Mouse (Mus musculus) liver, embryonic 12.5 days (tissue): ENCODE measurements around the gene Rexo2. TPM values are rescaled to one million over a fixed set of nuclear protein-coding genes. Genes with fewer than 3 reads are reported as not detected.
A peak's percentile ranks its signal among the peaks of the same experiment; 100 is the strongest.
"Not testable (repeated sequence)": the region's sequence is repeated elsewhere in the genome, so short reads cannot be mapped to it uniquely, and the experiment has no call there.

Experiments
- ATAC-seq: fragments of 200-750 bp; cut with Nextera tagmentation; 2 replicates; pipeline ENCODE4 v1.8.0; 2017; ENCODE audit warnings: moderate number of reproducible peaks, mild to moderate bottlenecking, moderate library complexity
- H3K27ac ChIP-seq: fragments of 300-500 bp; sonication (generic); 2 replicates; pipeline ENCODE4 v1.5.1; 2016; ENCODE audit warnings: mild to moderate bottlenecking
- H3K27me3 ChIP-seq: fragments of 300-500 bp; sonication (generic); replicated peaks from 2 replicates; pipeline ENCODE4 v1.6.1; 2016; ENCODE audit warnings: mild to moderate bottlenecking, moderate library complexity
- H3K36me3 ChIP-seq: fragments of 300-500 bp; sonication (generic); 2 replicates; pipeline ENCODE4 v1.6.1; 2016; ENCODE audit warnings: mild to moderate bottlenecking, moderate library complexity
- H3K4me1 ChIP-seq: fragments of 300-500 bp; sonication (generic); 2 replicates; pipeline ENCODE4 v1.6.1; 2016
- H3K4me2 ChIP-seq: fragments of 300-500 bp; sonication (generic); 2 replicates; pipeline ENCODE4 v1.6.1; 2016; ENCODE audit warnings: mild to moderate bottlenecking, moderate library complexity
- H3K4me3 ChIP-seq: fragments of 300-500 bp; sonication (generic); 2 replicates; pipeline ENCODE4 v1.5.1; 2016; ENCODE audit warnings: mild to moderate bottlenecking, moderate library complexity
- H3K9ac ChIP-seq: fragments of 300-500 bp; sonication (generic); 2 replicates; pipeline ENCODE4 v1.6.1; 2016; ENCODE audit warnings: mild to moderate bottlenecking, moderate library complexity
- H3K9me3 ChIP-seq: fragments of 300-500 bp; sonication (generic); replicated peaks from 2 replicates; pipeline ENCODE4 v1.6.1; 2016; ENCODE audit warnings: mild to moderate bottlenecking, moderate library complexity
- WGBS: fragments of 180-500 bp; shearing (Covaris S2); methylation state at CpG from one replicate; pipeline ENCODE4 v1.1.7; 2016; ENCODE audit not compliant: insufficient replicate concordance; 5-methylcytosine and 5-hydroxymethylcytosine counted together
- polyA plus RNA-seq: library from polyadenylated mRNA; unstranded; fragments of >200 nt; fragmentation: Nextera tagmentation; extraction: Ambion mirVana; gene quantifications from 2 replicates; pipeline ENCODE4 v1.2.1, GENCODE M21; 2016

Rexo2 gene
- polyA plus RNA-seq, 1 experiment from 2014 or later: 172 TPM

GRCm38 (mm10) chr9:48495548-48495932 lies 15.1 kb upstream of the Rexo2 start:
- 2% methylated on average over 34 of the region's 34 CpGs for WGBS

GRCm38 (mm10) chr9:48494817-48495547 lies 14.6 kb upstream of the Rexo2 start, which contains the start of the genes Rbm7 and Gm5617:
Gene Rbm7 (minus strand): TSS chr9:48495299.
Gene Gm5617 (plus strand): TSS chr9:48495442.
- Histone ChIP-seq H3K9ac (peak within 1 kb of the TSS; percentile 91), H3K4me3 (peak within 1 kb of the TSS; percentile 94), H3K4me1 (peaks cover 29% of the 10 kb centered on the region), H3K4me2 (peak within 1 kb of the TSS; percentile 85), H3K27me3 (0 out of 2 replicates have a peak, but pooled peaks cover 3% of the 10 kb centered on the region), H3K9me3 (no peaks in the 10 kb centered on the region), H3K36me3 (peaks cover 39% of the 10 kb centered on the region), H3K27ac (peak within 1 kb of the TSS; percentile 89)
- under 1% methylated on average over 72 of the region's 72 CpGs for WGBS
- ATAC-seq: peak; percentile 100

More at GRCm38 (mm10) chr9:48495548-48495932, 15.1 kb upstream of the Rexo2 start:
- Histone ChIP-seq H3K9ac (peak overlapping the region; percentile 91), H3K27ac (peak overlapping the region; percentile 89), H3K36me3 (peaks cover 34% of the 10 kb centered on the region), H3K9me3 (no peaks in the 10 kb centered on the region), H3K4me1 (peaks cover 29% of the 10 kb centered on the region), H3K4me3 (peak overlapping the region; percentile 94), H3K4me2 (peak overlapping the region; percentile 85), H3K27me3 (0 out of 2 replicates have a peak, but pooled peaks cover 3% of the 10 kb centered on the region)
- ATAC-seq: peak; percentile 60

- no peak for ATAC-seq
- H3K4me1 ChIP-seq: peaks cover 43% of the 10 kb centered on the region
- WGBS: 37% methylated on average over 20 of the region's 20 CpGs
- peak overlapping the region; percentile 73 for H3K27ac ChIP-seq
- H3K27me3 ChIP-seq: no peaks in the 10 kb centered on the region
- no peaks in the 10 kb centered on the region for H3K9me3 ChIP-seq
- H3K9ac ChIP-seq: peak overlapping the region; percentile 66
- peak overlapping the region; percentile 96 for H3K4me2 ChIP-seq
- H3K4me3 ChIP-seq: peak overlapping the region; percentile 84
- peaks cover 35% of the 10 kb centered on the region for H3K36me3 ChIP-seq
Measured at GRCm38 (mm10) chr9:48481214-48482134, 1.1 kb upstream of the Rexo2 start.

- peaks cover 36% of the 10 kb centered on the region for H3K36me3 ChIP-seq
- H3K4me1 ChIP-seq: peaks cover 50% of the 10 kb centered on the region
- peak overlapping the region; percentile 91 for H3K9ac ChIP-seq
- 4% methylated on average over 25 of the region's 25 CpGs for WGBS
- peak overlapping the region; percentile 76 for H3K27ac ChIP-seq
- peak overlapping the region; percentile 96 for H3K4me2 ChIP-seq
- peak overlapping the region; percentile 84 for H3K4me3 ChIP-seq
- peak; percentile 43 for ATAC-seq
- no peaks in the 10 kb centered on the region for H3K27me3 ChIP-seq
- no peaks in the 10 kb centered on the region for H3K9me3 ChIP-seq
Measured at GRCm38 (mm10) chr9:48479838-48480410, 499 bp downstream of the Rexo2 start.

GRCm38 (mm10) chr9:48478808-48479207 lies 1.6 kb downstream of the Rexo2 start:
- no peak for ATAC-seq
- H3K4me2 ChIP-seq: peak overlapping the region; percentile 96
- peaks cover 50% of the 10 kb centered on the region for H3K4me1 ChIP-seq
- no peak overlapping the region for H3K9ac ChIP-seq
- peaks cover 44% of the 10 kb centered on the region for H3K36me3 ChIP-seq
- no peak overlapping the region for H3K4me3 ChIP-seq
- WGBS: 64% methylated on average over 4 of the region's 4 CpGs
- no peaks in the 10 kb centered on the region for H3K27me3 ChIP-seq
- no peaks in the 10 kb centered on the region for H3K9me3 ChIP-seq
- no peak overlapping the region for H3K27ac ChIP-seq

- Histone ChIP-seq H3K4me3 (no peak overlapping the region), H3K27me3 (no peaks in the 10 kb centered on the region), H3K9ac (no peak overlapping the region; the same call in 1 of the 2 replicates), H3K9me3 (no peaks in the 10 kb centered on the region), H3K27ac (no peak overlapping the region), H3K36me3 (peaks cover 60% of the 10 kb centered on the region), H3K4me1 (peaks cover 43% of the 10 kb centered on the region), H3K4me2 (no peak overlapping the region)
- ATAC-seq: no peak
- WGBS: 81% methylated on average over 10 of the region's 10 CpGs
Measured at GRCm38 (mm10) chr9:48476236-48477165, 3.9 kb downstream of the Rexo2 start.

- Histone ChIP-seq H3K4me2 (no peak overlapping the region), H3K9me3 (no peaks in the 10 kb centered on the region), H3K9ac (no peak overlapping the region), H3K27ac (no peak overlapping the region), H3K4me3 (no peak overlapping the region), H3K4me1 (peaks cover 29% of the 10 kb centered on the region), H3K27me3 (no peaks in the 10 kb centered on the region), H3K36me3 (peaks cover 80% of the 10 kb centered on the region)
- WGBS: 86% methylated on average over 9 of the region's 9 CpGs
- ATAC-seq: no peak
Measured at GRCm38 (mm10) chr9:48474367-48474766, 6.1 kb downstream of the Rexo2 start.

GRCm38 (mm10) chr9:48473131-48473530 lies 7.3 kb downstream of the Rexo2 start:
- Histone ChIP-seq H3K4me2 (no peak overlapping the region), H3K4me1 (peaks cover 17% of the 10 kb centered on the region), H3K27ac (no peak overlapping the region), H3K36me3 (peaks cover 85% of the 10 kb centered on the region), H3K27me3 (no peaks in the 10 kb centered on the region), H3K9ac (no peak overlapping the region), H3K4me3 (no peak overlapping the region), H3K9me3 (no peaks in the 10 kb centered on the region)
- WGBS: 85% methylated on average over 12 of the region's 12 CpGs
- ATAC-seq: no peak

- Histone ChIP-seq H3K27ac (no peak overlapping the region), H3K4me2 (no peak overlapping the region), H3K4me1 (peaks cover 14% of the 10 kb centered on the region), H3K9me3 (no peaks in the 10 kb centered on the region), H3K9ac (no peak overlapping the region), H3K36me3 (peaks cover 87% of the 10 kb centered on the region), H3K27me3 (no peaks in the 10 kb centered on the region), H3K4me3 (no peak overlapping the region)
- WGBS: 84% methylated on average over 15 of the region's 15 CpGs
- ATAC-seq: no peak
Measured at GRCm38 (mm10) chr9:48472441-48473025, 7.9 kb downstream of the Rexo2 start.

GRCm38 (mm10) chr9:48467471-48467870 lies 13.0 kb downstream of the Rexo2 start:
- WGBS: 89% methylated on average over 5 of the region's 5 CpGs
- H3K9me3 ChIP-seq, H3K27me3 ChIP-seq, H3K27ac ChIP-seq, H3K4me2 ChIP-seq, ATAC-seq, H3K9ac ChIP-seq, H3K4me1 ChIP-seq, H3K4me3 ChIP-seq: not testable (repeated sequence)
- H3K36me3 ChIP-seq: peaks cover 67% of the 10 kb centered on the region
